Mouse (Mus musculus): ENCODE measurements around the gene Cd300lg.

DNA sequence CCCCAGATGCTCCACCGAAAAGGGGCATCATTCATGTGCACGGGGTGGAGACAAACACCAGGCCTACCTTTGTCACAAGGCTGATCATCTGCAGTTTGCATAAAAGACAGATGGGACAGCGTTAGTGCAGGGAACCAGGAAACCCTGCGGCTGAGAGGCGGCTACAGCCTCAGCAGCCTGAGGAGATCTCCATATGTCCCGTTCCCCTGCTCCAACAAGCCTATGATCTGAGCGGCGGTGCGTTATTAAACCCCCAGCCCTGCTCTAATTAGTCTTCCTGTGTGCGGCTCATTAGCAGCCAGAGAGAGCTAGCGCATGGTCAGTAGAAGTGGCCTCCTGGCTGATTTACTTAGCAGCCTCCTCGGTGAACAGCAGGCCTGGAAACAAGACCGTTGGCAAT lies 31.2 kb upstream of the Cd300lg start:
- TF ChIP-seq CTCF (IDR thresholded peaks at IDR 0.05; ENCODE audit: low read depth, low read length) (no peak), TAL1 (conservative IDR thresholded peaks at IDR 0.05; ENCODE audit: low read depth, low read length) (no peak)

All from G1E (cell line).